Mouse (Mus musculus): ENCODE measurements around the gene Ube2e3. TPM values are rescaled to one million over a fixed set of nuclear protein-coding genes. Genes with fewer than 3 reads are reported as not detected.

The Ube2e3 gene
- polyA plus RNA-seq, 1 experiment from 2014 or later, result 157 TPM

DNA sequence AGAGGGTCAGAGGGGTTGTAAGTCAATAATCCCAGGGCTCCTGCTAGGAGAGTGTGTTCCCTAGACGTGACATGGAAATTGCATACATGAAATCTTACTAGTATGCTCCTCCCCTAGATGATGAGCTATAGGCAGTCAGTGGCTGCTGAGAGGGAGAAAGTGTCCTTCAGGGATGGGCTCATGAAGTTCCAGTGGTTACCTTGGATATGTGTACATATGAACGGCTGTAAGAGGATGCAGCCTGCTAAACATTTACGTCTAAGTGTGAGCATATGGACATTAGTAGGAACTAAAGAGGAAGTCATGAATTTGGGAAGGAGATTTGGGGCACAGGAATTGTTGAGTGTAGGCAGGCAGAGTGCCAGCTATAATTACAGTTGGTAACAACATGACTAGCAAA, 38.0 kb downstream of the Ube2e3 start:
- no peaks in the 10 kb centered on the region for H3K36me3 ChIP-seq (ENCODE audit: control insufficient read depth, insufficient read depth, low read length)
- H3K27ac ChIP-seq (ENCODE audit: low read length), result no peak overlapping the region
- WGBS, result 46% methylated on average over 3 of the region's 3 CpGs
- H3K27me3 ChIP-seq (ENCODE audit: control insufficient read depth, insufficient read depth, low read length), result no peaks in the 10 kb centered on the region
- H3K4me3 ChIP-seq (ENCODE audit: low read depth, low read length), result no peak overlapping the region
- peaks cover 14% of the 10 kb centered on the region; the same call in 1 of the 2 replicates for H3K4me1 ChIP-seq (ENCODE audit: control insufficient read depth, insufficient read depth, low read length)
- no peaks in the 10 kb centered on the region for H3K9me3 ChIP-seq (ENCODE audit: control insufficient read depth, low read depth, low read length)
- no peak for ATAC-seq (ENCODE audit: insufficient number of reproducible peaks, insufficient read depth, low FRiP score, low read depth)
- no peak overlapping the region for H3K4me2 ChIP-seq (replicated peaks; ENCODE audit: low read depth, low read length)
- H3K9ac ChIP-seq (replicated peaks; ENCODE audit: low read depth, low read length), result no peak overlapping the region

DNA sequence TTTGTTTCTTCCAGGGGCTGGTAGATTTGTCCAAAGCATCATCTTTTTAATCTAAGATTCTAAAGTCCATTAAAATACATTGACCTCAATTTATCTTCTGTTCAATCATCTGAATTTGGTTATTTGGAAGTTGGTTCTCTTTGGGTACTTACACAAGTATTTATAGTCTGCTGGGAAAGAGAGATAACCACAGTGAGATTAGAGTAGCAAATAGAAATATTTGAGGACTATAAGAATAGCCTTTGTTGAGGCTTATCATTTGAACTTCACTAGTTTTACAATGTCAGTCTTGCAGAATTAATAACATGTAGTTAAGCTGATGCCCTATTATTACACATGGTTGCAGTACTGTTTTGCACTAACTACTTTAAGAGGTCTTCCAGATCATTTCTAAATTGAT, 43.6 kb downstream of the Ube2e3 start:
- ATAC-seq (ENCODE audit: insufficient number of reproducible peaks, insufficient read depth, low FRiP score, low read depth), result no peak
- Histone ChIP-seq H3K9ac (replicated peaks; ENCODE audit: low read depth, low read length) (no peak overlapping the region), H3K9me3 (ENCODE audit: control insufficient read depth, low read depth, low read length) (no peaks in the 10 kb centered on the region), H3K4me1 (ENCODE audit: control insufficient read depth, insufficient read depth, low read length) (no peaks in the 10 kb centered on the region), H3K27ac (ENCODE audit: low read length) (no peak overlapping the region), H3K4me3 (ENCODE audit: low read depth, low read length) (no peak overlapping the region), H3K27me3 (ENCODE audit: control insufficient read depth, insufficient read depth, low read length) (no peaks in the 10 kb centered on the region), H3K36me3 (ENCODE audit: control insufficient read depth, insufficient read depth, low read length) (no peaks in the 10 kb centered on the region), H3K4me2 (replicated peaks; ENCODE audit: low read depth, low read length) (no peak overlapping the region)

DNA sequence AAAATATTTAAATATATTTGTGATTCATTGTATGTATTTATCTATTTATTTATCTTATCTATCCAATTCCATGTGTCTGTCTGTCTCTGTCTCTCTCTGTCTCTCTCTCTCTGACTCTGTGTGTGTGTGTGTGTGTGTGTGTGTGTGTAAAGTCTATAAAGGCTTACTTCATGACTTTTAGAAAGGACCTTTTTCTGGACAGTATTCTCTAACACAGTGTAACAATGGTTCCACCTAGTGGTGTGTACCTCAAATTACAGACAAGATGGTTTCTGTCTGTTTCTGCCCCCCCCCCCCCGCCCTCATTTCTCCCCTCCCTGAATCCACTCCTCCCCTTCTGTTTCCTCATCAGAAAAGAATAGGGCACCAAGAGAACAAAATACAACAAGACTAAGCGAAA, 46.9 kb downstream of the Ube2e3 start:
- no peak overlapping the region for H3K27ac ChIP-seq (ENCODE audit: low read length)
- H3K4me1 ChIP-seq (ENCODE audit: control insufficient read depth, insufficient read depth, low read length), result no peaks in the 10 kb centered on the region
- 77% methylated on average over 2 of the region's 2 CpGs for WGBS
- H3K4me3 ChIP-seq (ENCODE audit: low read depth, low read length), result no peak overlapping the region
- peaks cover 3% of the 10 kb centered on the region; the same call in 1 of the 2 replicates for H3K36me3 ChIP-seq (ENCODE audit: control insufficient read depth, insufficient read depth, low read length)
- no peaks in the 10 kb centered on the region for H3K27me3 ChIP-seq (ENCODE audit: control insufficient read depth, insufficient read depth, low read length)
- H3K9ac ChIP-seq (replicated peaks; ENCODE audit: low read depth, low read length), result no peak overlapping the region
- ATAC-seq (ENCODE audit: insufficient number of reproducible peaks, insufficient read depth, low FRiP score, low read depth), result no peak
- H3K9me3 ChIP-seq (ENCODE audit: control insufficient read depth, low read depth, low read length), result no peaks in the 10 kb centered on the region
- H3K4me2 ChIP-seq (replicated peaks; ENCODE audit: low read depth, low read length), result no peak overlapping the region

DNA sequence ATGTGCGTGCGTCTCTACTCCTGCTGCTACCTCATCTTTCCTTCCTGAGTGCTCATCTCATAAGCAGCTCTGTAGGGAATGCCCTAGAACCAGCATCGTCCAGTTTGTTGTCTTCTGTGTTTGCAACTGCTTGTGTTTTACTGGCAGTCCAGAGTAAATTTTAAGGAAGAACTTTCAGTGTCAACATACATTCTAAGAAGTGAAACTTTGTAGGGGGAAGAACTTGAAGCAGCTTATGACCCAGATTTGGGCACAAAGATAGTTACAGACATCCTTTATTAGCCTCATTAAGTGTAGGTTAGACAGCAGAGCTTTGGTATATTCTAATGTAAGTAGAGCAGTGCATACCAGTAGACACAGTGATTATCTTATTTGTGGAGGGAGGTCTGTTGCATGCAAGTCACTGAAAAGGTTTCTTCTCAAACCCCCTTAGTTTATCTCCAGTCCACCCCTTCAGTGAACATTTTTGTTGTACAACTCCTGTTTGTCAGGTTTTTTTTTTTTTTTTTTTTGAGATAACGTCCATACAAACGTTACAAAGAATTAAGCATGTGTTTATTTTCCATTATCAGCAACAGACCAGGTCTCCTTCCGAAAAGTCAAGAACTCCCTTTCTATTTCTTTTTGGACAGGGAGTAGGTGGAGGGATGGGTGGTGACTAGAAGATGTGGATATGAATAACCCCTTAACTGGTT, 55.2 kb downstream of the Ube2e3 start:
- WGBS, result 68% methylated on average over 6 of the region's 6 CpGs
- Histone ChIP-seq H3K4me3 (ENCODE audit: low read depth, low read length) (no peak overlapping the region), H3K9me3 (ENCODE audit: control insufficient read depth, low read depth, low read length) (no peaks in the 10 kb centered on the region), H3K36me3 (ENCODE audit: control insufficient read depth, insufficient read depth, low read length) (peaks cover 3% of the 10 kb centered on the region; the same call in 1 of the 2 replicates), H3K4me1 (ENCODE audit: control insufficient read depth, insufficient read depth, low read length) (no peaks in the 10 kb centered on the region), H3K27ac (ENCODE audit: low read length) (no peak overlapping the region), H3K27me3 (ENCODE audit: control insufficient read depth, insufficient read depth, low read length) (no peaks in the 10 kb centered on the region), H3K9ac (replicated peaks; ENCODE audit: low read depth, low read length) (no peak overlapping the region), H3K4me2 (replicated peaks; ENCODE audit: low read depth, low read length) (no peak overlapping the region)
- ATAC-seq (ENCODE audit: insufficient number of reproducible peaks, insufficient read depth, low FRiP score, low read depth), result no peak

DNA sequence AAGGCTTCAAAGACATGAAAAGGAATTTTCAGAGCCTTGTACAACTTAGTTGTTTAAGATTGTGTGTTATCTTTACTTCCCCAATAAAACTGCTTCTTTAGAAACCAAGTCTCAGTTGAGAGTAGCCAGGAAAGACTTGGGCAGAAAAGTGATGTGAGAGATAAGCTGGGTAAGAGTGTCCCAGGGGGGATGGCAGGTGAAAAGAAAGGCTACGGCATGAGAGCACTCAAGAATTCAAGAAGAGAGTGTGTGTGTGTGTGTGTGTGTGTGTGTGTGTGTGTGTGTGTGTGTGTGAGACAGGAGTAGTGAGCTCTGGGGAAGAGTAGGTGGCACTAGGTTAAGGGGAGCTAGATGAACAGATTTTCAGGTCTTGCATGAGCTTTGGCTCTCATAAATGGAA, 57.9 kb downstream of the Ube2e3 start:
- H3K9ac ChIP-seq (replicated peaks; ENCODE audit: low read depth, low read length), result no peak overlapping the region
- no peaks in the 10 kb centered on the region for H3K9me3 ChIP-seq (ENCODE audit: control insufficient read depth, low read depth, low read length)
- H3K27me3 ChIP-seq (ENCODE audit: control insufficient read depth, insufficient read depth, low read length), result no peaks in the 10 kb centered on the region
- H3K27ac ChIP-seq (ENCODE audit: low read length), result no peak overlapping the region
- H3K4me3 ChIP-seq (ENCODE audit: low read depth, low read length), result no peak overlapping the region
- no peaks in the 10 kb centered on the region; the same call in 1 of the 2 replicates for H3K36me3 ChIP-seq (ENCODE audit: control insufficient read depth, insufficient read depth, low read length)
- WGBS, result 81% methylated on average over 1 of the region's 1 CpGs
- H3K4me2 ChIP-seq (replicated peaks; ENCODE audit: low read depth, low read length), result no peak overlapping the region
- no peaks in the 10 kb centered on the region for H3K4me1 ChIP-seq (ENCODE audit: control insufficient read depth, insufficient read depth, low read length)
- ATAC-seq (ENCODE audit: insufficient number of reproducible peaks, insufficient read depth, low FRiP score, low read depth), result no peak

DNA sequence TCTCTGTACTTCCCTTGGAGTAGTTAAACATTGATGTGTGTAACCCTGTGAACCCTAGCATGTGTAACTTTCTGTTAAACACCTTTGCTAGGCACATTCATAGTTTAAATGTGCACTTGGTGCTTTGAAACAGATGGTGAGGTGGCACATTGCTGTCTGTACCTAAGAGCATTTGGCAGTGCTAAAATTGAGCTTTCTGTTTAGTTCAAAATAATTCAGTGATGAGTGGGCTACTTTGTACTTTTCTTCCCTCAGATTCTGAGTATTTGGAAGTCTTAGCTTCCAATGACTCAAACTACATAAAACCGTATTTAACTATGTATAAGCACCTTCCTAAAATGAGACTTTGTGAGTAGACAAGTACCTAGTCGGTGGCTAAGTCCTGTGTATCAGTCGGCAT, 59.7 kb downstream of the Ube2e3 start:
- H3K36me3 ChIP-seq (ENCODE audit: control insufficient read depth, insufficient read depth, low read length), result no peaks in the 10 kb centered on the region; the same call in 1 of the 2 replicates
- no peak overlapping the region for H3K4me3 ChIP-seq (ENCODE audit: low read depth, low read length)
- no peak for ATAC-seq (ENCODE audit: insufficient number of reproducible peaks, insufficient read depth, low FRiP score, low read depth)
- 34% methylated on average over 3 of the region's 3 CpGs for WGBS
- no peak overlapping the region for H3K27ac ChIP-seq (ENCODE audit: low read length)
- H3K9me3 ChIP-seq (ENCODE audit: control insufficient read depth, low read depth, low read length), result no peaks in the 10 kb centered on the region
- no peak overlapping the region for H3K9ac ChIP-seq (replicated peaks; ENCODE audit: low read depth, low read length)
- H3K4me1 ChIP-seq (ENCODE audit: control insufficient read depth, insufficient read depth, low read length), result no peaks in the 10 kb centered on the region
- no peaks in the 10 kb centered on the region for H3K27me3 ChIP-seq (ENCODE audit: control insufficient read depth, insufficient read depth, low read length)
- no peak overlapping the region for H3K4me2 ChIP-seq (replicated peaks; ENCODE audit: low read depth, low read length)

DNA sequence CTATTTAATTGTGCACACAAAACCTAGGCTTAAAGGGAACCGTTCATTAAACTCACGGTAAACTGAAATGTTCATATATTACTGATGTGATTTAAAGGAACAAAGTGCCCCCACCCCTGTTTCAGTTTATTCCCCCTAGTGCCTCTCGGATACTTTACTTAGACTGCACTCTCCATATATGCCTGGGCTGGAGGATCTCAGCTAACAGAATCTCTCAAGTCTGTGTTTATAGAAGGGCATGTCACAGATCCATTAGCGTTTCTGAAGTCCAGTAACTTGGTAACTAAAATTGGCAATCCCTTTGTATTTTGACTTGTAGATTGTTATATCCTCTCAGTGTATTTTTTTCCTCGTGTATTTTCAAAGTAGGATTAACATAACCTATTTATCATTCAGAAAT, 60.2 kb downstream of the Ube2e3 start:
- H3K27ac ChIP-seq (ENCODE audit: low read length), result no peak overlapping the region
- no peaks in the 10 kb centered on the region for H3K4me1 ChIP-seq (ENCODE audit: control insufficient read depth, insufficient read depth, low read length)
- no peaks in the 10 kb centered on the region for H3K27me3 ChIP-seq (ENCODE audit: control insufficient read depth, insufficient read depth, low read length)
- no peak overlapping the region for H3K4me3 ChIP-seq (ENCODE audit: low read depth, low read length)
- WGBS, result 33% methylated on average over 5 of the region's 5 CpGs
- no peak for ATAC-seq (ENCODE audit: insufficient number of reproducible peaks, insufficient read depth, low FRiP score, low read depth)
- no peak overlapping the region for H3K4me2 ChIP-seq (replicated peaks; ENCODE audit: low read depth, low read length)
- H3K9ac ChIP-seq (replicated peaks; ENCODE audit: low read depth, low read length), result no peak overlapping the region
- no peaks in the 10 kb centered on the region for H3K9me3 ChIP-seq (ENCODE audit: control insufficient read depth, low read depth, low read length)
- no peaks in the 10 kb centered on the region for H3K36me3 ChIP-seq (ENCODE audit: control insufficient read depth, insufficient read depth, low read length)

DNA sequence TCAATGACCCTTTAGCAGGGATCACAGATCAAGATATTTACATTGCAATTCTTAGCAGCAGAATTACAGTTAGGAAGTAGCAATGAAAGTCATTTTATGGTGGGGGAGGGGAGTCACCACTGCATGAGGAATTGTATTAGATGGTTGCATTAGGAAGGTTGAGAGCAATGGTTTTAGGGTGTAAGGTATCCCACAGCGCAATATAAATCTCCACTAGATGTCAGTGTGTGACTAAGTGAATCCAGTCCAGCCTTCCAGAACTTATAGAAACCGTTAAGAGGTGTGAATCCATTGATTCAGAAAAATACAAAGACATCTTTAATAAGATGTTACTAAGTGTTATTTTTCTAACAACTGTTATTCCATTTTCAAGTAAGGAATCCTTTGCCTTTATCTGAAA, 63.4 kb downstream of the Ube2e3 start:
- no peaks in the 10 kb centered on the region for H3K4me1 ChIP-seq (ENCODE audit: control insufficient read depth, insufficient read depth, low read length)
- H3K9ac ChIP-seq (replicated peaks; ENCODE audit: low read depth, low read length), result no peak overlapping the region
- no peaks in the 10 kb centered on the region for H3K36me3 ChIP-seq (ENCODE audit: control insufficient read depth, insufficient read depth, low read length)
- no peak overlapping the region for H3K27ac ChIP-seq (ENCODE audit: low read length)
- 23% methylated on average over 2 of the region's 2 CpGs for WGBS
- no peak for ATAC-seq (ENCODE audit: insufficient number of reproducible peaks, insufficient read depth, low FRiP score, low read depth)
- no peaks in the 10 kb centered on the region for H3K9me3 ChIP-seq (ENCODE audit: control insufficient read depth, low read depth, low read length)
- no peaks in the 10 kb centered on the region for H3K27me3 ChIP-seq (ENCODE audit: control insufficient read depth, insufficient read depth, low read length)
- H3K4me2 ChIP-seq (replicated peaks; ENCODE audit: low read depth, low read length), result no peak overlapping the region
- H3K4me3 ChIP-seq (ENCODE audit: low read depth, low read length), result no peak overlapping the region

DNA sequence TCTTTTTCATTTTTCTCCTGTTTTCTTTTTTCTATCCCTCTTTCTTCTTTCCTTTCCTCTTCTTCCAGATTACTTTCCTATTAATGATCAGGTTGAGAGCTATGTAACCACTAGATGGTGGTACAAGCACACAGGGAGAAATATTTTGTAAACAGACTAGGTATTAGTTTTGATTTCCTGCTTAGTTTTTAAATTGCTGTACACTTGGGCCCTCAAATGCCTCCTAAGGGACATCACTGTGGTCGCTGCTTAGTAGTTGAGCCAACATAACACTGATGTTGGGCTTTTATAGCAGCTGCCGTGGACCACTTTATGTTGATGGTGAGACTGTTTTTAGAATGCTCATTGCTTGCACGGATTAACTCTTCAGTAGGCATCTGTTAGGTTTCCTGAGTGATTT, 91.5 kb downstream of the Ube2e3 start:
- Histone ChIP-seq H3K4me2 (replicated peaks; ENCODE audit: low read depth, low read length) (no peak overlapping the region), H3K4me3 (ENCODE audit: low read depth, low read length) (no peak overlapping the region), H3K9me3 (ENCODE audit: control insufficient read depth, low read depth, low read length) (no peaks in the 10 kb centered on the region), H3K36me3 (ENCODE audit: control insufficient read depth, insufficient read depth, low read length) (no peaks in the 10 kb centered on the region), H3K27me3 (ENCODE audit: control insufficient read depth, insufficient read depth, low read length) (no peaks in the 10 kb centered on the region), H3K4me1 (ENCODE audit: control insufficient read depth, insufficient read depth, low read length) (peaks cover 15% of the 10 kb centered on the region; the same call in 1 of the 2 replicates), H3K27ac (ENCODE audit: low read length) (no peak overlapping the region), H3K9ac (replicated peaks; ENCODE audit: low read depth, low read length) (no peak overlapping the region)
- WGBS, result 31% methylated on average over 3 of the region's 3 CpGs
- ATAC-seq (ENCODE audit: insufficient number of reproducible peaks, insufficient read depth, low FRiP score, low read depth), result no peak
